Mouse (Mus musculus): ENCODE results near the gene Rtp2. TPM values are rescaled to one million over a fixed set of nuclear protein-coding genes. Genes with fewer than 3 reads are reported as not detected.

Rtp2 gene
- polyA plus RNA-seq (2015; fragmentation: Illumina TruSeq; extraction: RNeasy Lipid Tissue Mini Kit (QIAGEN cat#74804); ENCODE audit: insufficient read depth, low replicate concordance): not detected

DNA sequence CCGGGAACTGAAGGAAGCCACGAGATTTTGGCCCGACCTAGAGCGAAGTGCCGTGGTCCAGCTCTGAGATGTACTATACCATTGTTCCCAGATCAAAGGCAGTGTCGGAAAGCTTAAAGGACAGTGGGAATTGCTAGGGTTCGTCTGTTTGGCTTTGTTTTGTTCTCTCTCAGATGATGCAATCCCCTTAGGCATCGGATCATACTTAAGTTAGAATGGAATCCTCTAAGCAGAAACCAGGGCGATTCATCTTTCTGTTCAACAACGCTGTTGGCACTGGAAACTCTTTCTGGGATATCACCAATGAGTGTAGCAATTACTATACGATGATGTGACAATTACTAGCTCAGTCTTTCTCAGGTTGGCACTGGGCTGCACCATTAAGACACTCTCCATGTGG lies at the start of gene Rtp2:
Gene Rtp2 (minus strand): TSS at position 101 of the 400 bp plus-strand sequence.

DNA sequence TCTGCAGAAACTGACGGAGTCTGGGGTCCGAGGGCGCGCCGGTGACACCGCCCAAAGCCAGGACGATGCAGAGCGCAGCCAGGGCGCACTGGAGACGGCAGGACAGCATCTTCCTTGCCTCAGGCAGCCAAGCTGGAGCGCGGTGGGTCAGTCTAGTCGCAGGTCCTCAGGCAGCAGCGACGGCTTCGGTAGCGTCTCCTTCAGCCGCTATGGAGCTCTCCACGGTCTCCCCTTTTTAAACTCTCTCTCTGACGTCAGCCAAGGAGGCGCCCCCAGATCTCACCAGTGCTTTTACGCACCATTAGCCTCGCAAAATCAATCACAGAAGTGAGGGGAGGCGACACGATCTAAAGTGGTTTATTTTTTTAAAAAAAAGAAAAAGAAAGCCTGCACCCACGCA lies 41.6 kb downstream of the Rtp2 start, which contains the start of gene Sst:
Gene Sst (minus strand): TSS at position 323 of the 400 bp plus-strand sequence.

Other genes with a start within 250 kb of the Rtp2 start
- gene Sst, start 41.4 kb downstream of the Rtp2 start, polyA plus RNA-seq (2015; fragmentation: Illumina TruSeq; extraction: RNeasy Lipid Tissue Mini Kit (QIAGEN cat#74804); ENCODE audit: insufficient read depth, low replicate concordance): not detected
- not detected for gene Gm37419, start 56.1 kb upstream of the Rtp2 start, polyA plus RNA-seq (2015; fragmentation: Illumina TruSeq; extraction: RNeasy Lipid Tissue Mini Kit (QIAGEN cat#74804); ENCODE audit: insufficient read depth, low replicate concordance)
- gene Bcl6, start 56.5 kb upstream of the Rtp2 start, polyA plus RNA-seq (2015; fragmentation: Illumina TruSeq; extraction: RNeasy Lipid Tissue Mini Kit (QIAGEN cat#74804); ENCODE audit: insufficient read depth, low replicate concordance): 31.1 TPM

All from spleen, adult 10 weeks (tissue).